Mouse (Mus musculus): ENCODE measurements at regions not wholly inside any gene's neighbourhood (a gene's known extent, or its start where the extent isn't known, plus 50 kb on each side); places are given as distances from the start of the nearest gene placed in this dataset.
A peak's percentile ranks its signal among the peaks of the same experiment; 100 is the strongest.

DNA sequence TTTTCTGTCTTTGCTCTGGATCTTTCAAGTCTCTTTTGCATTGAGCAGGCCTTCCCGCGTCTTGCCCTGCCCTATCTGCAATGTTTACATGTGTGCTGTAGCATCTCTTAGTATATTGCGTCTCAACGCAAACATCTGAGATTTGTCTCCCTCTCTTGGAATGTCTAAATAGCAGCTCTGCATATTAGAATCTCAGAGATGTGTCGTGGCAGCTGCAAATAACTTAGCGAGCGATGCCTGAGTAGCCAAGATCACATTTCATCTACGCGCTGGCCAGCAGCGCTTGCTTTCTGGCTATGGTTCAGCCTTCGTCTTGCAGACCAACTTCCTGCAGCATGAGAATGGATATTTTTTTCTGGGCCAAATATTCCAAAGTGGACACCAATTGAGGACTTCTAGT, 72.3 kb upstream of the Lyplal1 start:
- no peak for TF ChIP-seq EP300 (optimal IDR thresholded peaks at IDR 0.05)
- peak; percentile 47 for TF ChIP-seq CTCF (IDR thresholded peaks at IDR 0.05; ENCODE audit: low read depth)
